Mouse (Mus musculus) effector memory CD4-positive, alpha-beta T cell, adult 5 months (primary cell): ENCODE data around the gene Nxt1. TPM values are rescaled to one million over a fixed set of nuclear protein-coding genes. Genes with fewer than 3 reads are reported as not detected.

ENCODE experiments used
- polyA plus RNA-seq: library from polyadenylated mRNA; unstranded; fragments of 100-300 nt; shearing (Covaris generic); gene quantifications from one replicate; pipeline ENCODE4 v1.2.1, GENCODE M21; 2017

Gene Nxt1
- polyA plus RNA-seq: 33.2 TPM

DNA sequence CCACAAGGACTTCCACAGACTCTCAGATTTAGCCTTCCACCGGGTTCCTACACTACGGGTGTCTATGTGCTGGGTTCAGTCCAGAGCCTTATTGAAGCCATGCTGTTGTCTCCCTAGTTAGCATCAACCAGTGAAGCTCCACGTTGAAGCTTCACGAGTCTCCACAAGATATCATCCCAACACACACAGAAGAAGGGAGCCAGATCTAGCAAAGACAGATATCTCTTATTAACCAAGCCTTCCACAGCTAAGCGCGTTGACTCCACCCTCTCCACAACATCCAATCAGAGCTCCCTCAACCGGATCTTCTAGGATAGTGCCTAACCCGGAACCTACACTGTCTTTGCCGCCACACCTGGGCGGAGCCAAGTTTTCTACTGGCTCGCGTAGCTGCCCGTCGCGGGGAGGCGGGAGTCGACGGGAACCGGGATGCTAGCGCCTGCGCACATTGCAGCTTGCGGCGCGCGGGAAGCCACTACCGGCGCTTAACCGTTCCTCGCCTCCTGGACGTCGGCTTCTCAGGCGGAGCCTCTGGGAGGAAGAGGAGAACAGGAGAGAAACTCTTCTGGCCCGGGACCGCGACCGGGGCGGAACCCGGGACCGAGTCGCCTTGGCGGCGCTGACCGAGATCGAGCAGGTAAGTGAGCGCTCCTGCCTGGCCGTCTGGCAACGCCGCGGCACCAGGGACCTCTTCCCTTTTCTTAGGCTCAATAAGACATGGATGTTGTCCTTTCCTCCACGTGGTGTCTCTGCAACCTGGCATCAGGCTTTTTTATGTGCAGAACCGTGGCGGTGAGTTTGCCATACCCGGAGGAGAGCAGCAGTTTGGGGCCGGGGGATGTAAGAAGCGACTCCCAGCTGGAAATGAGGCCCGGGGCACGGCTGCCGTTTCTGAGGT is at the start of gene Nxt1:
TSS of gene Nxt1 (plus strand) at position 403 of the 898 bp plus-strand sequence.

DNA sequence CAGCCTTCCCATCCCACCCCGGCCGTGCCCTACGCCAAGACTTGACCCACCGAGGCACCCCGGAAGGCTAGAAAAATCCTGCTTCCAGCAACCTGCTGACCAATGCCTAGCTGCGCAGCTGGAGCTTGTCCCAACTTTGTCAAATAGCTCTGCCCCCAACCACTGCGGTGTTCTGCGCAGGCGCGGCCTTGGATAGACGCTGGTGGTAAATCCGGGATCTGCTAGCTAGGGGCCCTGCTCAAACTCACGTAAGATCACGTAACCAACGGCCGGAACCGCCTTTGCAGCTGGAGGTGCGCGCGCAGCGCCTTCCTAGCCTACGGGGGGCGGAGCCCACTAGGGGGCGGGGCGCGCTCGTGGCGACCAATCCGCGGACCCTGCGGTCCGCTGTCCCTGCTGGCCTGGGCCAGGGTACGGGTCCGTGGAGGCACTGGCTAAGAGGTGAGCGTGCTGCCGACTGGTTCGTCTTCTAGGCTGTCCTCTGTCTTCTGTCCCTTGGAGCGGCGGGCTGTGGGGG is 8.4 kb downstream of the Nxt1 start, which contains the start of gene Gzf1:
TSS of gene Gzf1 (plus strand) at position 249 of the 517 bp plus-strand sequence.

Other genes starting within 250 kb of the Nxt1 start
- 0.15 TPM for gene Cd93, start 229.0 kb upstream of the Nxt1 start, polyA plus RNA-seq
- gene Gzf1, start 8.4 kb downstream of the Nxt1 start, polyA plus RNA-seq: 6.0 TPM
- 0.51 TPM for gene Napb, start 59.9 kb downstream of the Nxt1 start, polyA plus RNA-seq
- not detected for gene Cstl1, start 77.8 kb downstream of the Nxt1 start, polyA plus RNA-seq
- gene Cst11, start 98.9 kb downstream of the Nxt1 start, polyA plus RNA-seq: not detected
- gene 8030411F24Rik, start 109.4 kb downstream of the Nxt1 start, polyA plus RNA-seq: not detected
- gene Cst12, start 116.8 kb downstream of the Nxt1 start, polyA plus RNA-seq: not detected
- gene Cst8, start 126.2 kb downstream of the Nxt1 start, polyA plus RNA-seq: not detected
- gene Cst13, start 147.5 kb downstream of the Nxt1 start, polyA plus RNA-seq: not detected
- gene Cst9, start 162.5 kb downstream of the Nxt1 start, polyA plus RNA-seq: not detected
- gene 9230104L09Rik, start 192.4 kb downstream of the Nxt1 start, polyA plus RNA-seq: not detected
- gene Cst3, start 203.1 kb downstream of the Nxt1 start, polyA plus RNA-seq: 92.0 TPM